In genomic region chr12:76287986-76288385, GRCm38 (mm10) we compare ENCODE assay signal across 16 mouse cellular contexts. TPM values are rescaled to one million over a fixed set of nuclear protein-coding genes. Genes with fewer than 3 reads are reported as not detected.
DNase-seq lines count a peak whose midpoint lies in the region; ATAC-seq and TF ChIP-seq lines count a peak whose summit lies in the region.
"Had no signal": no experiment of that assay in that cellular context is flagged by ENCODE, and none has a peak within 500 bp of the region (broad histone marks: within the 10 kb centered on the region; RNA-seq: fewer than 3 reads in every experiment).

No protein-coding gene starts in this region.

- WGBS in stomach, embryonic 16.5 days, result 71% methylated on average over 8 of the region's 8 CpGs
- WGBS in stomach, postnatal 0 days, result 58% methylated on average over 8 of the region's 8 CpGs
- 12% methylated on average over 8 of the region's 8 CpGs for WGBS in forebrain, postnatal 0 days
- WGBS in midbrain, embryonic 12.5 days, result 43% methylated on average over 8 of the region's 8 CpGs
- WGBS in intestine, embryonic 16.5 days, result 77% methylated on average over 8 of the region's 8 CpGs

- H3K9ac ChIP-seq in stomach, embryonic 16.5 days (ENCODE audit: low read length), result no peak overlapping the region
- no peak overlapping the region for H3K9ac ChIP-seq in stomach, postnatal 0 days (ENCODE audit: low read length)
- H3K9ac ChIP-seq in forebrain, postnatal 0 days, result no peak overlapping the region
- no peak overlapping the region for H3K9ac ChIP-seq in midbrain, embryonic 12.5 days (replicated peaks)
- H3K9ac ChIP-seq in intestine, embryonic 16.5 days (ENCODE audit: low read depth, low read length), result no peak overlapping the region
- H3K9ac ChIP-seq: limb, embryonic 13.5 days had no signal

- TF ChIP-seq EP300 in stomach, postnatal 0 days (optimal IDR thresholded peaks at IDR 0.05), result no peak

- no peaks in the 10 kb centered on the region for H3K9me3 ChIP-seq in stomach, embryonic 16.5 days (replicated peaks; ENCODE audit: control insufficient read depth, low read length)
- no peaks in the 10 kb centered on the region for H3K9me3 ChIP-seq in stomach, postnatal 0 days (ENCODE audit: control insufficient read depth, low read length)
- no peaks in the 10 kb centered on the region for H3K9me3 ChIP-seq in forebrain, postnatal 0 days (ENCODE audit: low read length)
- no peaks in the 10 kb centered on the region for H3K9me3 ChIP-seq in midbrain, embryonic 12.5 days
- no peaks in the 10 kb centered on the region for H3K9me3 ChIP-seq in intestine, embryonic 16.5 days (ENCODE audit: control insufficient read depth, low read length)
- H3K9me3 ChIP-seq: limb, embryonic 13.5 days had no signal

- H3K27ac ChIP-seq in stomach, embryonic 16.5 days (ENCODE audit: low read length), result 0 out of 2 replicates have a peak overlapping the region, but pooled peaks have one; percentile 6
- H3K27ac ChIP-seq in stomach, postnatal 0 days (replicated peaks), result no peak overlapping the region
- H3K27ac ChIP-seq in forebrain, postnatal 0 days (ENCODE audit: low read depth, low read length), result peak overlapping the region; percentile 78
- peak overlapping the region; percentile 74 for H3K27ac ChIP-seq in midbrain, embryonic 12.5 days (replicated peaks)
- H3K27ac ChIP-seq in intestine, embryonic 16.5 days (ENCODE audit: low read length), result no peak overlapping the region
- H3K27ac ChIP-seq: limb, embryonic 13.5 days had no signal

- ATAC-seq in stomach, embryonic 16.5 days (ENCODE audit: insufficient read depth, low FRiP score), result no peak
- no peak for ATAC-seq in stomach, postnatal 0 days (ENCODE audit: low FRiP score, low TSS enrichment)
- ATAC-seq in forebrain, postnatal 0 days, result peak; percentile 94
- peak; percentile 56; the same call in 1 of the 2 replicates for ATAC-seq in midbrain, embryonic 12.5 days (ENCODE audit: low FRiP score, low read depth)
- ATAC-seq in intestine, embryonic 16.5 days, result no peak

- no peak overlapping the region for H3K4me3 ChIP-seq in stomach, embryonic 16.5 days (replicated peaks; ENCODE audit: low read length)
- H3K4me3 ChIP-seq in stomach, postnatal 0 days (ENCODE audit: low read depth, low read length), result no peak overlapping the region
- H3K4me3 ChIP-seq in forebrain, postnatal 0 days (ENCODE audit: low read depth, low read length), result no peak overlapping the region
- H3K4me3 ChIP-seq in midbrain, embryonic 12.5 days, result no peak overlapping the region
- H3K4me3 ChIP-seq in intestine, embryonic 16.5 days (ENCODE audit: low read length), result no peak overlapping the region
- H3K4me3 ChIP-seq: limb, embryonic 13.5 days had no signal

- H3K36me3 ChIP-seq in stomach, embryonic 16.5 days (ENCODE audit: control insufficient read depth, insufficient read depth, low read length), result peaks cover 4% of the 10 kb centered on the region; the same call in 1 of the 2 replicates
- no peaks in the 10 kb centered on the region; the same call in none of the 2 replicates for H3K36me3 ChIP-seq in stomach, postnatal 0 days (ENCODE audit: control insufficient read depth, insufficient read depth, low read length)
- H3K36me3 ChIP-seq in forebrain, postnatal 0 days (ENCODE audit: insufficient read depth), result peaks cover 27% of the 10 kb centered on the region
- H3K36me3 ChIP-seq in midbrain, embryonic 12.5 days, result peaks cover 39% of the 10 kb centered on the region
- H3K36me3 ChIP-seq in intestine, embryonic 16.5 days (ENCODE audit: control insufficient read depth, insufficient read depth, low read length), result peaks cover 14% of the 10 kb centered on the region

- H3K4me1 ChIP-seq in stomach, embryonic 16.5 days (ENCODE audit: control insufficient read depth, insufficient read depth, low read length), result no peaks in the 10 kb centered on the region
- H3K4me1 ChIP-seq in stomach, postnatal 0 days (replicated peaks; ENCODE audit: control insufficient read depth, insufficient read depth), result no peaks in the 10 kb centered on the region
- peaks cover 9% of the 10 kb centered on the region; the same call in 1 of the 2 replicates for H3K4me1 ChIP-seq in forebrain, postnatal 0 days (ENCODE audit: insufficient read depth)
- peaks cover 16% of the 10 kb centered on the region for H3K4me1 ChIP-seq in midbrain, embryonic 12.5 days
- no peaks in the 10 kb centered on the region for H3K4me1 ChIP-seq in intestine, embryonic 16.5 days (ENCODE audit: control insufficient read depth, insufficient read depth, low read length)
- H3K4me1 ChIP-seq: limb, embryonic 13.5 days had no signal

- no peaks in the 10 kb centered on the region for H3K27me3 ChIP-seq in stomach, embryonic 16.5 days (ENCODE audit: control insufficient read depth, insufficient read depth, low read length)
- H3K27me3 ChIP-seq in stomach, postnatal 0 days (ENCODE audit: control insufficient read depth, insufficient read depth, low read length), result no peaks in the 10 kb centered on the region
- H3K27me3 ChIP-seq in forebrain, postnatal 0 days (ENCODE audit: insufficient read depth, low read length), result no peaks in the 10 kb centered on the region
- no peaks in the 10 kb centered on the region for H3K27me3 ChIP-seq in midbrain, embryonic 12.5 days
- no peaks in the 10 kb centered on the region for H3K27me3 ChIP-seq in intestine, embryonic 16.5 days (replicated peaks; ENCODE audit: control insufficient read depth, insufficient read depth, low read length)
- H3K27me3 ChIP-seq: CH12.LX; limb, embryonic 13.5 days had no signal

- H3K4me2 ChIP-seq in stomach, embryonic 16.5 days (ENCODE audit: low read depth, low read length), result no peak overlapping the region
- H3K4me2 ChIP-seq in stomach, postnatal 0 days (replicated peaks; ENCODE audit: low read depth), result no peak overlapping the region
- no peak overlapping the region for H3K4me2 ChIP-seq in forebrain, postnatal 0 days (ENCODE audit: low read depth)
- H3K4me2 ChIP-seq in midbrain, embryonic 12.5 days (replicated peaks), result no peak overlapping the region
- H3K4me2 ChIP-seq in intestine, embryonic 16.5 days (ENCODE audit: low read depth, low read length), result no peak overlapping the region
- H3K4me2 ChIP-seq: limb, embryonic 13.5 days had no signal

- no peak for TF ChIP-seq CTCF in stomach, postnatal 0 days (IDR thresholded peaks at IDR 0.05; ENCODE audit: low read depth)
- no peak for TF ChIP-seq CTCF in forebrain, postnatal 0 days (IDR thresholded peaks at IDR 0.05; ENCODE audit: low read depth)

- intact Hi-C loops in heart, postnatal 25 days (cut with DNase I), result no loop called here

- DNase-seq in stomach, postnatal 0 days (ENCODE audit: low spot score), result no peak
- DNase-seq in forebrain, postnatal 0 days, result peak; percentile 66
- DNase-seq in heart, postnatal 25 days (ENCODE audit: low spot score), result no peak
- no peak for DNase-seq in cerebellum, adult 9-11 months
- DNase-seq: cerebellum, postnatal 36 days; heart, adult 18-20 months; heart, postnatal 14 days; kidney, adult 18-20 months; lung, adult 18-20 months; thymus, postnatal 36 days had no signal

RNA-seq across cellular contexts. Expression of gene Mthfd1, which starts 32.9 kb away (rescaled TPM):
- polyA plus RNA-seq in stomach, embryonic 16.5 days (2015; fragmentation: Nextera tagmentation; extraction: Ambion mirVana), result 80.1 and 82.4 TPM in 2 replicates
- 28.9 and 29.6 TPM in 2 replicates for polyA plus RNA-seq in stomach, postnatal 0 days (2015; fragmentation: Nextera tagmentation; extraction: Ambion mirVana)
- 22.8 and 26.2 TPM in 2 replicates for total RNA-seq in forebrain, postnatal 0 days (2014; rRNA removed)
- 19.1 and 25.2 TPM in 2 replicates for polyA plus RNA-seq in forebrain, postnatal 0 days (2015; fragmentation: Nextera tagmentation; extraction: Ambion mirVana)
- 49.5 and 52.5 TPM in 2 replicates for polyA plus RNA-seq in midbrain, embryonic 12.5 days (2016; fragmentation: Nextera tagmentation; extraction: Ambion mirVana)
- total RNA-seq in heart, postnatal 25 days (2021), result 10 to 100 TPM; 29.1 to 31.4 TPM
- 93.6 and 98.8 TPM in 2 replicates for polyA plus RNA-seq in intestine, embryonic 16.5 days (2015; fragmentation: Nextera tagmentation; extraction: Ambion mirVana)

RNA-seq across cellular contexts. Expression of gene Akap5, which starts 36.7 kb away (rescaled TPM):
- 4.8 TPM in 2 replicates for polyA plus RNA-seq in stomach, embryonic 16.5 days (2015; fragmentation: Nextera tagmentation; extraction: Ambion mirVana)
- polyA plus RNA-seq in stomach, postnatal 0 days (2015; fragmentation: Nextera tagmentation; extraction: Ambion mirVana), result 2.0 and 2.2 TPM in 2 replicates
- total RNA-seq in forebrain, postnatal 0 days (2014; rRNA removed), result 18.9 and 24.7 TPM in 2 replicates
- polyA plus RNA-seq in forebrain, postnatal 0 days (2015; fragmentation: Nextera tagmentation; extraction: Ambion mirVana), result 5.3 and 11.0 TPM in 2 replicates
- polyA plus RNA-seq in midbrain, embryonic 12.5 days (2016; fragmentation: Nextera tagmentation; extraction: Ambion mirVana), result 6.2 and 6.4 TPM in 2 replicates
- total RNA-seq in heart, postnatal 25 days (2021), result 1 to 10 TPM; 2.1 to 2.7 TPM
- 2.6 and 2.8 TPM in 2 replicates for polyA plus RNA-seq in intestine, embryonic 16.5 days (2015; fragmentation: Nextera tagmentation; extraction: Ambion mirVana)

RNA-seq across cellular contexts. Expression of gene Tex21, which starts 41.4 kb away (rescaled TPM):
- not detected in 2 replicates for polyA plus RNA-seq in stomach, embryonic 16.5 days (2015; fragmentation: Nextera tagmentation; extraction: Ambion mirVana)
- polyA plus RNA-seq in stomach, postnatal 0 days (2015; fragmentation: Nextera tagmentation; extraction: Ambion mirVana), result not detected in 2 replicates
- total RNA-seq in forebrain, postnatal 0 days (2014; rRNA removed), result not detected in 2 replicates
- polyA plus RNA-seq in forebrain, postnatal 0 days (2015; fragmentation: Nextera tagmentation; extraction: Ambion mirVana), result not detected in 2 replicates
- not detected in 2 replicates for polyA plus RNA-seq in midbrain, embryonic 12.5 days (2016; fragmentation: Nextera tagmentation; extraction: Ambion mirVana)
- not detected for total RNA-seq in heart, postnatal 25 days (2021)
- 0.06 TPM in 1 of 2 replicates, not detected in the other for polyA plus RNA-seq in intestine, embryonic 16.5 days (2015; fragmentation: Nextera tagmentation; extraction: Ambion mirVana)
- total RNA-seq: heart, adult 18-20 months; heart, postnatal 14 days; layer of hippocampus, adult 18-20 months had no signal

Comparison
In these comparisons a context has a peak if more than half of its experiments do, and no peak if none do; other contexts are left out.
1. H3K27ac ChIP-seq: peak in stomach, embryonic 16.5 days (single experiment), forebrain, postnatal 0 days (single experiment) and midbrain, embryonic 12.5 days (single experiment); none in stomach, postnatal 0 days (single experiment) and intestine, embryonic 16.5 days (single experiment).
2. ATAC-seq: peak in forebrain, postnatal 0 days (single experiment) and midbrain, embryonic 12.5 days (single experiment); none in stomach, embryonic 16.5 days (single experiment), stomach, postnatal 0 days (single experiment) and intestine, embryonic 16.5 days (single experiment).